Mouse (Mus musculus) liver, postnatal 0 days (tissue): Measurements from ENCODE around the gene Zswim7.
A peak's percentile ranks its signal among the peaks of the same experiment; 100 is the strongest.

Experiments used
- CTCF ChIP-seq: sonication (generic); IDR thresholded peaks from 2 replicates; pipeline ENCODE4 v1.5.1; 2016; ENCODE audit warnings: antibody characterized with exemption, low read depth
- EP300 ChIP-seq: IDR thresholded peaks from 2 replicates; pipeline ENCODE4 v1.6.1; 2016; ENCODE audit warnings: antibody characterized with exemption, low read depth, mild to moderate bottlenecking

DNA sequence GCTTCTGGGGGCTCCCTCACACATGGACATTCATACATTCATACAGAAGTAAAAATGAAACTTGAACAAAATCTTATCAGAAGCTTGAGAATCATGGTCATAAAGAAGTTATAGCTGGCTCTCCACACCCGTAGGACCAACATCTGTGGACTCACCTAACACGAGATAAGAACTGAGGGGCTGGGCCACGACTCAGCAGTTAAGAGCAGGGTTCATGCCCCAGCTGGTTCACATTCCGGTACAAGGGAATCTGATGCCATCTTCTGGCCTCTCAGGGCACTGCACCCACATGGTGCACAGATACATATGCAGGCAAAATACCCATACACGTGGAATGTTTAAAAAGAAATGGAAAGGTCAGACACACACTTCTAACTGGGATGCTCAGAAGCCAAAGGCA lies 3.1 kb downstream of the Zswim7 start:
- TF ChIP-seq CTCF (peak; percentile 88), EP300 (no peak)
